11 mouse cellular contexts compared by ENCODE assay signal in genomic region chr12:79878766-79879092, GRCm38 (mm10).
A peak's percentile ranks its signal among the peaks of the same experiment; 100 is the strongest.
DNase-seq lines count a peak whose midpoint lies in the region; ATAC-seq and TF ChIP-seq lines count a peak whose summit lies in the region.
"Had no signal": no experiment of that assay in that cellular context is flagged by ENCODE, and none has a peak within 500 bp of the region (broad histone marks: within the 10 kb centered on the region; RNA-seq: fewer than 3 reads in every experiment).

No protein-coding gene starts in this region.

- H3K9me3 ChIP-seq in forebrain, embryonic 10.5 days = peaks cover 10% of the 10 kb centered on the region; the same call in 1 of the 2 replicates
- H3K9me3 ChIP-seq in forebrain, postnatal 0 days (ENCODE audit: low read length) = no peaks in the 10 kb centered on the region
- peaks cover 7% of the 10 kb centered on the region; the same call in 1 of the 2 replicates for H3K9me3 ChIP-seq in kidney, embryonic 16.5 days (ENCODE audit: low read length)
- H3K9me3 ChIP-seq in intestine, embryonic 16.5 days (ENCODE audit: control insufficient read depth, low read length) = no peaks in the 10 kb centered on the region
- H3K9me3 ChIP-seq: G1E had no signal

- DNase-seq in forebrain, embryonic 10.5 days (ENCODE audit: extremely low spot score, low spot score) = no peak
- DNase-seq in forebrain, postnatal 0 days = no peak
- no peak for DNase-seq in kidney, adult 8-10 months
- DNase-seq in cerebellum, adult 9-10 months = no peak

- no peak for TF ChIP-seq CTCF in forebrain, postnatal 0 days (IDR thresholded peaks at IDR 0.05; ENCODE audit: low read depth)

- no peak overlapping the region for H3K4me2 ChIP-seq in forebrain, postnatal 0 days (ENCODE audit: low read depth)
- H3K4me2 ChIP-seq in kidney, embryonic 16.5 days (replicated peaks; ENCODE audit: low read depth, low read length) = no peak overlapping the region
- H3K4me2 ChIP-seq in intestine, embryonic 16.5 days (ENCODE audit: low read depth, low read length) = no peak overlapping the region

- ATAC-seq in forebrain, postnatal 0 days = no peak
- ATAC-seq in kidney, embryonic 16.5 days (ENCODE audit: low FRiP score, low TSS enrichment) = 0 out of 2 replicates have a peak, but pooled peaks have one; percentile 10
- no peak for ATAC-seq in intestine, embryonic 16.5 days
- ATAC-seq in granulocyte monocyte progenitor cell, adult 5-6 weeks (replicated peaks; ENCODE audit: poor library complexity, severe bottlenecking) = no peak
- ATAC-seq: activated CD4-positive, CD25-positive, alpha-beta regulatory T cell, adult 4 months had no signal

- H3K4me3 ChIP-seq in forebrain, embryonic 10.5 days = no peak overlapping the region
- H3K4me3 ChIP-seq in forebrain, postnatal 0 days (ENCODE audit: low read depth, low read length) = no peak overlapping the region
- H3K4me3 ChIP-seq in kidney, embryonic 16.5 days (ENCODE audit: low read length) = no peak overlapping the region
- no peak overlapping the region for H3K4me3 ChIP-seq in brown adipose tissue, adult 24 weeks (ENCODE audit: insufficient read depth, low read depth, low read length)
- H3K4me3 ChIP-seq in intestine, embryonic 16.5 days (ENCODE audit: low read length) = no peak overlapping the region
- H3K4me3 ChIP-seq: layer of hippocampus, adult 2 months had no signal

- H3K9ac ChIP-seq in forebrain, postnatal 0 days = no peak overlapping the region
- no peak overlapping the region for H3K9ac ChIP-seq in kidney, embryonic 16.5 days (replicated peaks; ENCODE audit: low read length)
- no peak overlapping the region for H3K9ac ChIP-seq in intestine, embryonic 16.5 days (ENCODE audit: low read depth, low read length)

- H3K36me3 ChIP-seq in forebrain, embryonic 10.5 days (replicated peaks) = no peaks in the 10 kb centered on the region
- H3K36me3 ChIP-seq in forebrain, postnatal 0 days (ENCODE audit: insufficient read depth) = no peaks in the 10 kb centered on the region
- H3K36me3 ChIP-seq in kidney, embryonic 16.5 days (ENCODE audit: insufficient read depth, low read length) = no peaks in the 10 kb centered on the region
- no peaks in the 10 kb centered on the region for H3K36me3 ChIP-seq in intestine, embryonic 16.5 days (ENCODE audit: control insufficient read depth, insufficient read depth, low read length)
- H3K36me3 ChIP-seq: G1E had no signal

- 27% methylated on average over 5 of the region's 5 CpGs for WGBS in forebrain, embryonic 10.5 days
- 33% methylated on average over 5 of the region's 5 CpGs for WGBS in forebrain, postnatal 0 days
- 35% methylated on average over 5 of the region's 5 CpGs for WGBS in kidney, embryonic 16.5 days
- 61% methylated on average over 5 of the region's 5 CpGs for WGBS in intestine, embryonic 16.5 days

- peaks cover 46% of the 10 kb centered on the region for H3K4me1 ChIP-seq in forebrain, embryonic 10.5 days
- no peaks in the 10 kb centered on the region for H3K4me1 ChIP-seq in forebrain, postnatal 0 days (ENCODE audit: insufficient read depth)
- H3K4me1 ChIP-seq in kidney, embryonic 16.5 days (ENCODE audit: insufficient read depth, low read length) = peaks cover 35% of the 10 kb centered on the region
- H3K4me1 ChIP-seq in brown adipose tissue, adult 24 weeks (ENCODE audit: control insufficient read depth, insufficient read depth, insufficient read length, low read length) = peaks cover 16% of the 10 kb centered on the region; the same call in 1 of the 2 replicates
- H3K4me1 ChIP-seq in intestine, embryonic 16.5 days (ENCODE audit: control insufficient read depth, insufficient read depth, low read length) = peaks cover 21% of the 10 kb centered on the region

- peak overlapping the region; percentile 90 for H3K27ac ChIP-seq in forebrain, embryonic 10.5 days
- no peak overlapping the region for H3K27ac ChIP-seq in forebrain, postnatal 0 days (ENCODE audit: low read depth, low read length)
- peak overlapping the region; percentile 93 for H3K27ac ChIP-seq in kidney, embryonic 16.5 days (ENCODE audit: low read length)
- peak overlapping the region; percentile 56; the same call in 1 of the 2 replicates for H3K27ac ChIP-seq in brown adipose tissue, adult 24 weeks (replicated peaks; ENCODE audit: low read depth, low read length)
- H3K27ac ChIP-seq in intestine, embryonic 16.5 days (ENCODE audit: low read length) = peak overlapping the region; percentile 5; the same call in 1 of the 2 replicates

- H3K27me3 ChIP-seq in forebrain, embryonic 10.5 days (ENCODE audit: poor library complexity, severe bottlenecking) = no peaks in the 10 kb centered on the region
- no peaks in the 10 kb centered on the region for H3K27me3 ChIP-seq in forebrain, postnatal 0 days (ENCODE audit: insufficient read depth, low read length)
- no peaks in the 10 kb centered on the region for H3K27me3 ChIP-seq in kidney, embryonic 16.5 days (ENCODE audit: insufficient read depth, low read length)
- no peaks in the 10 kb centered on the region for H3K27me3 ChIP-seq in intestine, embryonic 16.5 days (replicated peaks; ENCODE audit: control insufficient read depth, insufficient read depth, low read length)
